Mouse (Mus musculus) CH12.LX (cell line): ENCODE results near the gene Cds1. TPM values are rescaled to one million over a fixed set of nuclear protein-coding genes. Genes with fewer than 3 reads are reported as not detected.

Experiments
- DNase-seq: peaks from one replicate; pipeline ENCODE4 v3.0.0-alpha.2; 2013; ENCODE audit errors: extremely low read depth
- H3K27ac ChIP-seq: 2 replicates; pipeline ENCODE4 v1.5.1; 2012; ENCODE audit warnings: low read depth, mild to moderate bottlenecking, control low read depth, moderate library complexity; ENCODE audit not compliant: insufficient read depth
- H3K27me3 ChIP-seq: replicated peaks from 2 replicates; pipeline ENCODE3; 2012; ENCODE audit warnings: inconsistent platforms
- H3K36me3 ChIP-seq, 2 experiments: replicated peaks in 1 of 2; 2 replicates each; pipeline versions ENCODE3 to v1.6.1; 2012; ENCODE audit warnings: inconsistent platforms in 1 of 2, low read length in 1 of 2, mild to moderate bottlenecking in 1 of 2, mixed read lengths in 1 of 2, moderate library complexity in 1 of 2; ENCODE audit not compliant: control insufficient read depth in 1 of 2, insufficient read depth in 1 of 2
- H3K4me1 ChIP-seq, 2 experiments: 2 replicates each; pipeline ENCODE4 v1.6.1; 2012; ENCODE audit warnings: inconsistent platforms in 1 of 2, moderate library complexity in 1 of 2; ENCODE audit not compliant: insufficient read depth in 2 of 2, control insufficient read depth in 1 of 2
- H3K4me2 ChIP-seq: 2 replicates; pipeline ENCODE4 v1.6.1; 2012; ENCODE audit warnings: low read depth, mild to moderate bottlenecking, control low read depth; ENCODE audit not compliant: poor library complexity, insufficient read depth, severe bottlenecking
- H3K4me3 ChIP-seq, 3 experiments: fragments of 150-350 bp in 1 of 3; sonication (generic) in 1 of 3; replicated peaks in 1 of 3; 2 replicates each; pipeline versions ENCODE3 to v1.5.1; 2011 to 2012; ENCODE audit warnings: low read depth in 2 of 3, low read length in 2 of 3, mild to moderate bottlenecking in 2 of 3, moderate library complexity in 2 of 3, control low read depth in 1 of 3, improper control_type of control experiment in 1 of 3, inconsistent platforms in 1 of 3, mixed read lengths in 1 of 3; ENCODE audit not compliant: poor library complexity in 1 of 3
- H3K79me2 ChIP-seq: replicated peaks from 2 replicates; pipeline ENCODE4 v1.6.1; 2012; ENCODE audit warnings: mild to moderate bottlenecking, moderate library complexity; ENCODE audit not compliant: control insufficient read depth, poor library complexity, insufficient read depth, severe bottlenecking; ENCODE audit errors: extremely low read depth
- H3K9ac ChIP-seq: 2 replicates; pipeline ENCODE4 v1.6.1; 2012; ENCODE audit warnings: low read depth, mild to moderate bottlenecking, control low read depth, moderate library complexity; ENCODE audit not compliant: insufficient read depth
- H3K9me3 ChIP-seq: replicated peaks from 2 replicates; pipeline ENCODE3; 2012; ENCODE audit warnings: low read length, inconsistent platforms, mixed read lengths
- BHLHE40 ChIP-seq: IDR thresholded peaks from 2 replicates; pipeline ENCODE4 v1.6.1; 2011; ENCODE audit warnings: mild to moderate bottlenecking, low read depth, low read length, improper control_type of control experiment
- CHD2 ChIP-seq: IDR thresholded peaks from 2 replicates; pipeline ENCODE4 v1.6.1; 2011; ENCODE audit warnings: low read length, improper control_type of control experiment
- CTCF ChIP-seq, 2 experiments: IDR thresholded peaks in 1 of 2; conservative IDR thresholded peaks in 1 of 2; 2 replicates each; pipeline ENCODE4 v1.5.1; 2011 to 2012; ENCODE audit warnings: low read depth in 2 of 2, low read length in 2 of 2, improper control_type of control experiment in 1 of 2, inconsistent platforms in 1 of 2, mild to moderate bottlenecking in 1 of 2, moderate library complexity in 1 of 2
- ELF1 ChIP-seq: IDR thresholded peaks from 2 replicates; pipeline ENCODE4 v1.6.1; 2014; ENCODE audit warnings: low read depth, mild to moderate bottlenecking, inconsistent platforms, low read length, improper control_type of control experiment
- EP300 ChIP-seq: IDR thresholded peaks from 2 replicates; pipeline ENCODE4 v1.6.1; 2011; ENCODE audit warnings: low read length, improper control_type of control experiment
- ETS1 ChIP-seq: conservative IDR thresholded peaks from 2 replicates; pipeline ENCODE4 v1.6.1; 2012; ENCODE audit warnings: low read depth, mild to moderate bottlenecking, inconsistent platforms, low read length, improper control_type of control experiment, moderate library complexity
- GABPA ChIP-seq: IDR thresholded peaks from 2 replicates; pipeline ENCODE4 v1.6.1; 2012; ENCODE audit warnings: low read depth, low read length, improper control_type of control experiment, inconsistent platforms; ENCODE audit not compliant: insufficient replicate concordance
- HCFC1 ChIP-seq: IDR thresholded peaks from 2 replicates; pipeline ENCODE4 v1.6.1; 2012; ENCODE audit warnings: low read depth, mild to moderate bottlenecking, inconsistent platforms, low read length, improper control_type of control experiment
- IRF4 ChIP-seq: IDR thresholded peaks from 2 replicates; pipeline ENCODE4 v1.6.1; 2014; ENCODE audit warnings: low read depth, mild to moderate bottlenecking, inconsistent platforms, low read length, improper control_type of control experiment
- JUN ChIP-seq: IDR thresholded peaks from 2 replicates; pipeline ENCODE4 v1.6.1; 2011; ENCODE audit warnings: low read depth, mild to moderate bottlenecking, low read length, improper control_type of control experiment, moderate library complexity; ENCODE audit not compliant: insufficient read depth
- KAT2A ChIP-seq: IDR thresholded peaks from 2 replicates; pipeline ENCODE4 v1.6.1; 2012; ENCODE audit warnings: low read length, improper control_type of control experiment, inconsistent platforms; ENCODE audit not compliant: insufficient replicate concordance
- MAFK ChIP-seq: IDR thresholded peaks from 2 replicates; pipeline ENCODE4 v1.6.1; 2011; ENCODE audit warnings: low read length, improper control_type of control experiment; ENCODE audit not compliant: insufficient replicate concordance
- MAX ChIP-seq: IDR thresholded peaks from 2 replicates; pipeline ENCODE4 v1.6.1; 2011; ENCODE audit warnings: low read length, improper control_type of control experiment
- MAZ ChIP-seq: IDR thresholded peaks from 2 replicates; pipeline ENCODE4 v1.6.1; 2012; ENCODE audit warnings: low read depth, mild to moderate bottlenecking, inconsistent platforms, low read length, improper control_type of control experiment, moderate library complexity
- MEF2A ChIP-seq: IDR thresholded peaks from 2 replicates; pipeline ENCODE4 v1.6.1; 2014; ENCODE audit warnings: low read depth, mild to moderate bottlenecking, inconsistent platforms, low read length, improper control_type of control experiment, borderline replicate concordance
- MXI1 ChIP-seq: IDR thresholded peaks from 2 replicates; pipeline ENCODE4 v1.6.1; 2011; ENCODE audit warnings: mild to moderate bottlenecking, low read depth, low read length, improper control_type of control experiment
- MYC ChIP-seq: IDR thresholded peaks from 2 replicates; pipeline ENCODE4 v1.6.1; 2011; ENCODE audit warnings: low read depth, mild to moderate bottlenecking, improper control_type of control experiment, low read length
- NELFE ChIP-seq: IDR thresholded peaks from 2 replicates; pipeline ENCODE4 v1.6.1; 2011; ENCODE audit warnings: low read depth, low read length, improper control_type of control experiment
- POLR2A ChIP-seq: IDR thresholded peaks from 2 replicates; pipeline ENCODE4 v1.6.1; 2011; ENCODE audit warnings: low read depth, mild to moderate bottlenecking, improper control_type of control experiment, low read length
- RAD21 ChIP-seq: IDR thresholded peaks from 2 replicates; pipeline ENCODE4 v1.6.1; 2011; ENCODE audit warnings: low read depth, mild to moderate bottlenecking, low read length, improper control_type of control experiment, moderate library complexity
- RCOR1 ChIP-seq: conservative IDR thresholded peaks from 2 replicates; pipeline ENCODE4 v1.6.1; 2012; ENCODE audit warnings: low read depth, mild to moderate bottlenecking, inconsistent platforms, low read length, improper control_type of control experiment
- SIN3A ChIP-seq: IDR thresholded peaks from 2 replicates; pipeline ENCODE4 v1.6.1; 2012; ENCODE audit warnings: low read length, improper control_type of control experiment, inconsistent platforms
- SMC3 ChIP-seq: IDR thresholded peaks from 2 replicates; pipeline ENCODE4 v1.6.1; 2011; ENCODE audit warnings: low read depth, low read length, improper control_type of control experiment
- TBP ChIP-seq: conservative IDR thresholded peaks from 2 replicates; pipeline ENCODE4 v1.6.1; 2011; ENCODE audit warnings: low read depth, low read length, improper control_type of control experiment
- TCF12 ChIP-seq: IDR thresholded peaks from 2 replicates; pipeline ENCODE4 v1.6.1; 2014; ENCODE audit warnings: low read depth, mild to moderate bottlenecking, inconsistent platforms, low read length, improper control_type of control experiment
- UBTF ChIP-seq: IDR thresholded peaks from 2 replicates; pipeline ENCODE4 v1.6.1; 2012; ENCODE audit warnings: low read depth, mild to moderate bottlenecking, inconsistent platforms, low read length, improper control_type of control experiment, moderate library complexity
- USF1 ChIP-seq: IDR thresholded peaks from 2 replicates; pipeline ENCODE4 v1.6.1; 2014; ENCODE audit warnings: low read depth, mild to moderate bottlenecking, inconsistent platforms, low read length, improper control_type of control experiment
- USF2 ChIP-seq: conservative IDR thresholded peaks from 2 replicates; pipeline ENCODE4 v1.6.1; 2011; ENCODE audit warnings: low read depth, low read length, improper control_type of control experiment
- ZC3H11A ChIP-seq: IDR thresholded peaks from 2 replicates; pipeline ENCODE4 v1.6.1; 2012; ENCODE audit warnings: low read depth, mild to moderate bottlenecking, inconsistent platforms, low read length, improper control_type of control experiment
- ZKSCAN1 ChIP-seq: IDR thresholded peaks from 2 replicates; pipeline ENCODE4 v1.6.1; 2012; ENCODE audit warnings: low read depth, inconsistent platforms, low read length, improper control_type of control experiment, borderline replicate concordance
- ZMIZ1 ChIP-seq: IDR thresholded peaks from 2 replicates; pipeline ENCODE4 v1.6.1; 2012; ENCODE audit warnings: low read depth, mild to moderate bottlenecking, inconsistent platforms, low read length, improper control_type of control experiment
- ZNF384 ChIP-seq: IDR thresholded peaks from 2 replicates; pipeline ENCODE4 v1.6.1; 2012; ENCODE audit warnings: low read depth, low read length, improper control_type of control experiment, inconsistent platforms
- dilution Hi-C: fragments of 300-500 bp; cut with MboI; formaldehyde crosslinking; loops from 2 replicates; pipeline ENCODE4 v1.14.3; 2020; ENCODE audit warnings: low sequenced_read_pairs; ENCODE audit not compliant: extremely low pct_unique_long_range_greater_than_20kb, extremely low pct_ligation_motif_present
- in situ Hi-C: fragments of 300-500 bp; cut with MboI; formaldehyde crosslinking; loops from 3 replicates; pipeline ENCODE4 v1.14.3; 2019; ENCODE audit warnings: low sequenced_read_pairs, low pct_ligation_motif_present, low pct_unique_long_range_greater_than_20kb, mixed read lengths
- polyA plus RNA-seq: library from polyadenylated mRNA; unstranded; fragments of >175 nt; gene quantifications from 2 replicates; pipeline ENCODE4 v1.2.1, GENCODE M21; 2012; ENCODE audit warnings: low read depth; ENCODE audit not compliant: insufficient read length
- total RNA-seq, 2 experiments: library from RNA; depleted of rRNA; stranded (reverse); fragments of 300-350 nt in 1 of 2; fragments of >200 nt in 1 of 2; gene quantifications; 2 replicates each; pipeline ENCODE4 v1.2.3; 2012 to 2014

Cds1 gene
- total and polyA plus RNA-seq, 3 experiments, result not detected

GRCm38 (mm10) chr5:101816822-101817221 is 51.9 kb downstream of the Cds1 start:
- H3K9me3 ChIP-seq, result peaks cover 81% of the 10 kb centered on the region
- TF ChIP-seq SIN3A (no peak), SMC3 (no peak), JUN (no peak), RAD21 (no peak), CTCF (conservative IDR thresholded peaks at IDR 0.05 in 1 of 2, IDR thresholded peaks at IDR 0.05 in 1 of 2; ENCODE audit: low read depth in 2 of 2, low read length in 2 of 2) (no peak), ZNF384 (no peak), MAX (no peak), BHLHE40 (no peak), NELFE (no peak), MAFK (no peak), MEF2A (no peak), KAT2A (no peak), ETS1 (no peak), CHD2 (no peak), UBTF (no peak), MYC (no peak), POLR2A (no peak)
- no peaks in the 10 kb centered on the region for H3K4me1 ChIP-seq
- DNase-seq, result no peak
- no peaks in the 10 kb centered on the region for H3K79me2 ChIP-seq
- H3K27me3 ChIP-seq, result no peaks in the 10 kb centered on the region
- H3K36me3 ChIP-seq, result no peaks in the 10 kb centered on the region
- dilution Hi-C loops (no loop called here), in situ Hi-C loops (no loop called here)
- no peak overlapping the region for H3K4me3 ChIP-seq
- no peak overlapping the region for H3K4me2 ChIP-seq
- no peak overlapping the region for H3K9ac ChIP-seq
- no peak overlapping the region for H3K27ac ChIP-seq

- dilution Hi-C loops, result no loop called here
- in situ Hi-C loops, result no loop called here
- no peak overlapping the region for H3K27ac ChIP-seq
- H3K4me2 ChIP-seq, result no peak overlapping the region
- H3K27me3 ChIP-seq, result no peaks in the 10 kb centered on the region
- peaks cover 89% of the 10 kb centered on the region for H3K9me3 ChIP-seq
- no peak overlapping the region for H3K9ac ChIP-seq
- TF ChIP-seq TBP (no peak), HCFC1 (no peak), TCF12 (no peak), CHD2 (no peak), ZKSCAN1 (no peak), RAD21 (no peak), EP300 (no peak), ZC3H11A (no peak), ELF1 (no peak), MXI1 (no peak), JUN (no peak), ETS1 (no peak), GABPA (no peak), RCOR1 (no peak), MAZ (no peak), USF1 (no peak), ZMIZ1 (no peak), IRF4 (no peak), USF2 (no peak)
- no peaks in the 10 kb centered on the region for H3K79me2 ChIP-seq
- no peaks in the 10 kb centered on the region for H3K4me1 ChIP-seq
- DNase-seq, result no peak
- H3K4me3 ChIP-seq, result no peak overlapping the region
- H3K36me3 ChIP-seq, result no peaks in the 10 kb centered on the region
Observed at GRCm38 (mm10) chr5:101819216-101819615, 54.3 kb downstream of the Cds1 start.
